Mouse (Mus musculus): ENCODE data around the gene Xpc. TPM values are rescaled to one million over a fixed set of nuclear protein-coding genes. Genes with fewer than 3 reads are reported as not detected.

Gene Xpc
- polyA plus RNA-seq, 1 experiment, result 7.4 TPM

- TF ChIP-seq MAX (IDR thresholded peaks at IDR 0.05; ENCODE audit: low read depth) (no peak), E2F4 (IDR thresholded peaks at IDR 0.05; ENCODE audit: insufficient read depth) (no peak), POLR2A (IDR thresholded peaks at IDR 0.05; ENCODE audit: insufficient read length, low read depth) (no peak), MYOG (IDR thresholded peaks at IDR 0.05; ENCODE audit: control insufficient read depth in 1 of 3, insufficient read depth in 1 of 3, insufficient read length in 2 of 3, low read depth in 2 of 3) (no peak), TCF3 (IDR thresholded peaks at IDR 0.05; ENCODE audit: insufficient read length, low read depth) (no peak), CEBPB (IDR thresholded peaks at IDR 0.05; ENCODE audit: insufficient read depth, poor library complexity, severe bottlenecking) (no peak), TCF12 (IDR thresholded peaks at IDR 0.05; ENCODE audit: insufficient read depth, poor library complexity, severe bottlenecking) (no peak), REST (IDR thresholded peaks at IDR 0.05; ENCODE audit: insufficient read depth, insufficient read length) (no peak), MYOD1 (IDR thresholded peaks at IDR 0.05; ENCODE audit: control insufficient read depth in 1 of 3, insufficient read length in 2 of 3, low read depth in 2 of 3) (no peak), USF1 (IDR thresholded peaks at IDR 0.05; ENCODE audit: low read depth) (no peak), SRF (IDR thresholded peaks at IDR 0.05; ENCODE audit: control insufficient read depth, insufficient read length, low read depth) (no peak), POLR2AphosphoS2 (IDR thresholded peaks at IDR 0.05; ENCODE audit: insufficient read length, low read depth) (no peak)
- Histone ChIP-seq H3K79me2 (ENCODE audit: control insufficient read depth, insufficient read depth) (no peaks in the 10 kb centered on the region), H3K4me2 (ENCODE audit: low read depth) (no peak overlapping the region), H3K27me3 (ENCODE audit: control insufficient read depth, insufficient read depth, insufficient read length) (peaks cover 20% of the 10 kb centered on the region), H3K36me3 (ENCODE audit: control insufficient read depth, insufficient read depth) (no peaks in the 10 kb centered on the region), H3ac (ENCODE audit: control insufficient read depth, insufficient read length) (no peak overlapping the region), H3K4me3 (no peak overlapping the region)
These were observed 66.0 kb downstream of the Xpc start for GRCm38 (mm10) chr6:91449472-91450225.

- TF ChIP-seq REST (IDR thresholded peaks at IDR 0.05; ENCODE audit: insufficient read depth, insufficient read length), result no peak
- Histone ChIP-seq H3K36me3 (ENCODE audit: control insufficient read depth, insufficient read depth) (no peaks in the 10 kb centered on the region), H3K79me2 (ENCODE audit: control insufficient read depth, insufficient read depth) (no peaks in the 10 kb centered on the region), H3K27me3 (ENCODE audit: control insufficient read depth, insufficient read depth, insufficient read length) (peaks cover 13% of the 10 kb centered on the region), H3K4me2 (ENCODE audit: low read depth) (no peak overlapping the region), H3K4me3 (no peak overlapping the region), H3ac (ENCODE audit: control insufficient read depth, insufficient read length) (no peak overlapping the region)
These were observed 70.4 kb downstream of the Xpc start for GRCm38 (mm10) chr6:91445316-91445715.

DNA sequence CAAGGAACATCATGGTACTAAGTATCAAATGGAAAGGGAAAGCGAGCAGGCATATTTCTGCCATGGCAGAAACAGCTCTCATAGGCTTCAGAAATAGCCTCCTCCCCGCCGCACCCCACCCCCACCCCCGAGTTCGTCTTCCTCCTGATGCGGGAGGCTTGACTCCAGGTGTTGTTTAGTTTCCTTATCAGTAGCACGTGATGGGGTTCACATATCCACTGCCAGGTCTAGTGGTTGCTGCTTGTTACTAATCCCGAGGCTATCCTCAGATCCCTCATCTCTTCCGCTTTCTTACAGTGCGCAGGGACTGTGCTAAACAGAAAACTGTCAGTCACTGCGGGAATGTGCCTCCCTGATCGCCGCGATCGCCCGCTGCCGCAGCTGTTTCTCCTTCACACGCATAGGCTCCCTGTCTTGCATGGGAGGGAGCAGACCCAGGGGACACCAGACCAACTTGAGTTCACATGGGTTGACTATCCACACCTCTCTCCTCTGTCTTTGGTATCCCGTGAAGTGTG is 74.5 kb downstream of the Xpc start:
- H3K4me3 ChIP-seq, result peak overlapping the region; percentile 60
- peak overlapping the region; percentile 87 for H3ac ChIP-seq (ENCODE audit: control insufficient read depth, insufficient read length)
- H3K36me3 ChIP-seq (ENCODE audit: control insufficient read depth, insufficient read depth), result no peaks in the 10 kb centered on the region
- TF ChIP-seq MAX (IDR thresholded peaks at IDR 0.05; ENCODE audit: low read depth) (no peak), SRF (IDR thresholded peaks at IDR 0.05; ENCODE audit: control insufficient read depth, insufficient read length, low read depth) (no peak), MYOD1 (IDR thresholded peaks at IDR 0.05; ENCODE audit: control insufficient read depth in 1 of 3, insufficient read length in 2 of 3, low read depth in 2 of 3) (peak in 1 of 3 experiments; percentile 48), MYOG (IDR thresholded peaks at IDR 0.05; ENCODE audit: control insufficient read depth in 1 of 3, insufficient read depth in 1 of 3, insufficient read length in 2 of 3, low read depth in 2 of 3) (peak in 1 of 3 experiments; percentile 34), POLR2A (IDR thresholded peaks at IDR 0.05; ENCODE audit: insufficient read length, low read depth) (peak; percentile 14)
- H3K4me2 ChIP-seq (ENCODE audit: low read depth), result peak overlapping the region; percentile 96
- H3K79me2 ChIP-seq (ENCODE audit: control insufficient read depth, insufficient read depth), result no peaks in the 10 kb centered on the region
- no peaks in the 10 kb centered on the region for H3K27me3 ChIP-seq (ENCODE audit: control insufficient read depth, insufficient read depth, insufficient read length)

DNA sequence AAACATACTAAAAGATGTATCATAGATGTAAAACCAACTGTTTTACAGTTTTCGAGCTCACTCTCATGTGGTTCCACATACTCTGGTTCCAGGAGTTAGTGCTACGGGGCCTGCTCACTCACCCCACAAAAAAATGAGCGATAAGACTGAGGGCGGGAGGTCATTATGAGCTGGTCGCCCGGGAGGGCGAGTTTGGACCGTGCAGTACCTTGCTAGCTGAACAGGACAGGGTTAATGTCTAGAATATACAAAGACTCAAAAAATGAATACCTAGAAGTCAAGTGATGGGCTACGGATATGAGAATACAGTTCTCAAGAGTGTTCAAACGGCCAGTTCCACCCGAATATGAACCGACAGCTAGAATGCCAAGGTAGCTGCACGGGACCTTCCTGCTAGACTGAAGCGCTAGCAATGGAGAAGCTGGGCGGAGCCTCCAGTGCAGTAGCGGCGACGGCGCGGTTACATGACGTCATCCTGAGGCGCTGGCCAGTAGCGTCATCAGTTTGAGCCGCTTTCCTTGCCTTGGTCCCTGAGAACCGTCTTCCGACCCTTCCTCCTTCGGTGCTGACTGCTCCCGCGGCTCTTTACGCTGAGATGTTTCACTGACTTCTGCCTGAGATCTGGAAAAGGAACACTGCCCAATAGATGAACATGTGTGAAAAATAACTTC is 75.1 kb downstream of the Xpc start:
- H3ac ChIP-seq (ENCODE audit: control insufficient read depth, insufficient read length), result peak overlapping the region; percentile 87
- peak overlapping the region; percentile 60 for H3K4me3 ChIP-seq
- H3K79me2 ChIP-seq (ENCODE audit: control insufficient read depth, insufficient read depth), result no peaks in the 10 kb centered on the region
- H3K4me2 ChIP-seq (ENCODE audit: low read depth), result peak overlapping the region; percentile 96
- H3K36me3 ChIP-seq (ENCODE audit: control insufficient read depth, insufficient read depth), result no peaks in the 10 kb centered on the region
- TF ChIP-seq MYOG (IDR thresholded peaks at IDR 0.05; ENCODE audit: control insufficient read depth in 1 of 3, insufficient read depth in 1 of 3, insufficient read length in 2 of 3, low read depth in 2 of 3) (peak in 1 of 3 experiments; percentile 33), SRF (IDR thresholded peaks at IDR 0.05; ENCODE audit: control insufficient read depth, insufficient read length, low read depth) (peak; percentile 98), POLR2AphosphoS2 (IDR thresholded peaks at IDR 0.05; ENCODE audit: insufficient read length, low read depth) (peak; percentile 97), USF1 (IDR thresholded peaks at IDR 0.05; ENCODE audit: low read depth) (no peak), POLR2A (IDR thresholded peaks at IDR 0.05; ENCODE audit: insufficient read length, low read depth) (peak; percentile 98)
- H3K27me3 ChIP-seq (ENCODE audit: control insufficient read depth, insufficient read depth, insufficient read length), result peaks cover 4% of the 10 kb centered on the region

Other genes with a start within 250 kb of the Xpc start
- not detected for gene Wnt7a, start 104.5 kb downstream of the Xpc start, polyA plus RNA-seq (2012; fragmentation: generic; extraction: Trizol)
- gene Chchd4, start 42.3 kb downstream of the Xpc start, polyA plus RNA-seq (2012; fragmentation: generic; extraction: Trizol), result 13.1 TPM
- gene Tmem43, start 42.2 kb downstream of the Xpc start, polyA plus RNA-seq (2012; fragmentation: generic; extraction: Trizol), result 84.1 TPM
- gene Lsm3, start within 50 bp of the Xpc start, polyA plus RNA-seq (2012; fragmentation: generic; extraction: Trizol), result 69.5 TPM
- gene Slc6a6, start 168.2 kb upstream of the Xpc start, polyA plus RNA-seq (2012; fragmentation: generic; extraction: Trizol), result 98.2 TPM